Mouse (Mus musculus) brain, embryonic 18.5 days (tissue): ENCODE data around the gene Tex13c1.

Experiments
- DNase-seq: peaks from one replicate; pipeline ENCODE4 v3.0.0-alpha.2; 2012; ENCODE audit warnings: low read depth, low spot score

The Tex13c1 gene

DNA sequence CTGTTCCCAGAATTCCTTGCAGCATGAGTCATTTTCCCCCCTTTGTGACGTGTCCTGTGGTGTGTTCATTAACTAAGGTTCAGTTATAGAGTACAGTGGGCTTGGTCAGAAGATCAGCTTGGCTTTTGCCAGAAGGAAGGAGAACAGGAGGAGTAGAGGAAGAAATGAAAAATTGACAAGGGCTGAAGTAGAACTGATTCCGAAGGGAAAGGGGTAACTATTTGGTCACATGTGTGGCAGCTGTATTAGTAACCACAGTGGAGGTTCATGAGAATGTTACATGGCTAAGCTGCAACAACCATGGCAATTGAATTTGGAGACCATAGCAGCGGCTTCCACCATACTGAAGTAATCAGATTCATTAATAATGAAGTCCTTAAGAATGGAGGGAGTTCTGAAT lies at the start of gene Tex13c1:
TSS of gene Tex13c1 (plus strand) at position 301 of the 400 bp plus-strand sequence.
- no peak for DNase-seq
